Mouse (Mus musculus) cortical plate, adult 2 months (tissue): Measurements from ENCODE around the gene Gsdme.

Experiments used
- CTCF ChIP-seq: fragments of 200-500 bp; IDR thresholded peaks from 2 replicates; pipeline ENCODE4 v1.5.1; 2011; ENCODE audit warnings: mild to moderate bottlenecking, control low read depth, low read length; ENCODE audit not compliant: insufficient read depth; ENCODE audit errors: extremely low read depth
- POLR2A ChIP-seq: fragments of 200-500 bp; IDR thresholded peaks from 2 replicates; pipeline ENCODE4 v1.6.1; 2011; ENCODE audit warnings: mild to moderate bottlenecking, low read length, control low read depth; ENCODE audit not compliant: insufficient read depth; ENCODE audit errors: extremely low read depth

DNA sequence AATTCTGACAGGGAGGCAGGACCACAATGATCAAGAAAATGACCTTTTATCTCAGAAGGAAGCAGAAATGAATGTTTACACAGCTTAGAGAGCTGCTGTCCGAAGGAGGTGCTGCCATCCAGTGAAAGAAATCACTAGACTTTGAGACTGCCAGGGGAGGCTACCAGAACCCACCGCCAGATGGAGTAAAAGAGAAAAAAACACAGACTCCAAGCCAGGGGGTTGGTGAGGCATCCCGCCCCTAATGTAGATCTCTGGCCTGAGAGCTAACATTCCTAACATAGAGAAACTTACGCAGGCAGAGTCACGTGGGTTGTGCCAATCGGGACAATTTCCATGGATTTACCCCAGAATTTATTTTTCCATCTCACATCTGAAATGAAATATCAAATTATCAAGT, 45.4 kb upstream of the Gsdme start:
- peak; percentile 50 for TF ChIP-seq CTCF
- no peak for TF ChIP-seq POLR2A
